Mouse (Mus musculus) brain, embryonic 14.5 days (tissue): ENCODE data around the gene Ccdc142.

Experiments used
- CTCF ChIP-seq: fragments of 200-500 bp; IDR thresholded peaks from 2 replicates; pipeline ENCODE4 v1.5.1; 2012; ENCODE audit warnings: inconsistent platforms, mild to moderate bottlenecking, moderate library complexity, borderline replicate concordance; ENCODE audit not compliant: insufficient read depth, insufficient read length; ENCODE audit errors: extremely low read depth
- POLR2A ChIP-seq: fragments of 200-500 bp; IDR thresholded peaks from 2 replicates; pipeline ENCODE4 v1.6.1; 2012; ENCODE audit warnings: mild to moderate bottlenecking, inconsistent platforms, borderline replicate concordance; ENCODE audit not compliant: poor library complexity, insufficient read depth, insufficient read length, severe bottlenecking; ENCODE audit errors: extremely low read depth

- TF ChIP-seq CTCF (no peak), POLR2A (no peak)
Observed at GRCm38 (mm10) chr6:83117616-83118015, 16.2 kb downstream of the Ccdc142 start.
